Mouse (Mus musculus) megakaryocyte-erythroid progenitor cell, adult 5-6 weeks (primary cell): Measurements from ENCODE around the gene Oit1. TPM values are rescaled to one million over a fixed set of nuclear protein-coding genes. Genes with fewer than 3 reads are reported as not detected.
A peak's percentile ranks its signal among the peaks of the same experiment; 100 is the strongest.

ENCODE experiments used
- ATAC-seq: replicated peaks from 2 replicates; pipeline ENCODE4 v1.8.0; 2016; ENCODE audit warnings: mild to moderate bottlenecking, inconsistent platforms; ENCODE audit not compliant: severe bottlenecking, poor library complexity, low FRiP score, low TSS enrichment
- total RNA-seq, 2 experiments: library from RNA; stranded (forward) in 1 of 2; stranded (reverse) in 1 of 2; fragments of 200-1000, 215-1000 nt in 1 of 2; fragments of >200 nt in 1 of 2; fragmentation: Nextera tagmentation in 1 of 2; gene quantifications; 2 replicates each; pipeline ENCODE4 v1.2.3; 2014 to 2017

The Oit1 gene
- total RNA-seq, 2 experiments from 2014 or later, result not detected

DNA sequence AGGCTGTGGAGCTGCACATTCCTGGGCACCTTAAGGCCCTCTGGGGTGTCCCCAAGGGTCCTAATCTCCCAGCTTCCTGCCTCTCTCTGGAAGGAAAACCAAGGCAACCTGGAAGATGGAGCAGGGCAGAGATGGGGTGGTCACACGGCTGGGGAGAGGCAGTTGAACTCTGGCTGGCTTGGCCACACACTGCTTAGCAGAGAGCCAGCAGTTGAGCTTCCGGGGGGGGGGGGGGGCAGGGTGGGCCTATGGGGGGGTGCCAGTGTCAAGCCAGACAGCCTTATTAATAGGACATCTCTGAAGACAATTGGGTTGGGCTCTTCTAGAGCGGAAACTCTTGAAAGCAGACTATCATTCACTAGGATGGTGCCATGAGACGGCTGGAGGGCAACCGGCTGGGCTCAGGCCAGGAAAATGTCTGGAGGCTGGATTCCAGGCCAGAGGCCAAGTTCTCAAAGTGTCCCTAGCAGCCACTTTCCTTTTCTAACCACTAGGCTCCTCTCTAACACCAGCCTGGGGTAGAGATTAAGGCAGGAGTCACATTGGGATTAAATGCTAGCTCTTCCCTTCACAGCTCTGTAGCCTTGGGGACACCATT lies 35.9 kb downstream of the Oit1 start:
- ATAC-seq, result no peak

DNA sequence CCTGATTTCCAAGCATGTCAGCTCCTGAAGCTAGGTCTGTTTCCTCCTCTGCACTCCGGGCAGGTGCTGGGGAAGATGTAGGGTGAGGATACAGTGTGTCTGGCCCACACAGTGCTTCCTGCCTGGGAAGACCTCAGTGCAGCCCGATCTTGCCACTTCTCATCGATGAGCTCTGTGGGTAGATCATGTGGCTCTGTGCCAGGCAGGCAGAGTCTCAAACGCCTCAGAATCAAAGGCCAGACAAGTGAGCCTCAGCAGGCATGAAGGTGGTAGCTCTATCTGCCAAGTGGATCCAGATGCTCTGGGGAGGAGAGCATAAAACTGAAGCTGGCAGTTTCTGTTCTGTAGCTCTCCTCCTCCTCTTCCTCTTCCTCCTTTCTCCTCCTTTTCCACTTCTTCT lies 38.3 kb downstream of the Oit1 start:
- ATAC-seq, result no peak

DNA sequence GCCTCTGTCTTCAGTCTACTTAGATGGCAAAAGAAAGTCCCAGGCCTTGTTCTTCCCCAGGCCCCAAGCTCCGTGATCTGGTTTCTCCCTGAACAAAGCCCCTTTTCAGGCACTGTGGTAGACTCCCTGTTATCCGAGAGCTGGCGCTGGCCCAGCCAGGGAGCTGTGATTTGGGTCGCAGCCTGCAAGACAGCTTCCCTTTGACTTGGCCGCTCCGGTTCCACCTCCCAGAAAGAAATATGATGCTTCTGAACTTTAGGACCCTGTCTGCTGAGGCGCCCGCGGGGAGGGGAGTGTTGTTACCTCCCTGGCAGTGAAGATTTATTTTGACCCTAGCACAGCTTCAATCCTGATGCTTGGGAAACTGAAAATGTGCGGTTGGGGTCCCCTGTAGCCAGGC lies 42.6 kb downstream of the Oit1 start:
- no peak for ATAC-seq

DNA sequence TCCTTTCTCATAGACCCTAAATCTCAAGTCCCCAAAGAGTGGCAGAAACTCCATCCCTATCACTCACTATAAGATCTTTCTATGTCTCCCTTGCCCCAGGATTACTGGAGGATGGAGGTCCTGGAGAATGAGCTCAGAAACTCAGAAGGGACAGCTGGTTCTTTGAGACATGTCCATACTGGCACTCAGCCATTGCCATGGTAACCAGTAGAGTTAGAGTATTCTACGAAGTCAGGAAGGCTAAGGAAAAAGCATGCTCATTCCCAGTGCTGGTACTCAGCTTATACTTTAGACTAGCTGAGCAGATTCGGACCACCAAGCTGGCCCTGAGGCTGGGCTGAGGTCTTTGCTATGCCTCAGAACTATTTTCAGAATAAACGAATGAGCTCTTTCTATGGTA lies 44.0 kb downstream of the Oit1 start:
- no peak for ATAC-seq

DNA sequence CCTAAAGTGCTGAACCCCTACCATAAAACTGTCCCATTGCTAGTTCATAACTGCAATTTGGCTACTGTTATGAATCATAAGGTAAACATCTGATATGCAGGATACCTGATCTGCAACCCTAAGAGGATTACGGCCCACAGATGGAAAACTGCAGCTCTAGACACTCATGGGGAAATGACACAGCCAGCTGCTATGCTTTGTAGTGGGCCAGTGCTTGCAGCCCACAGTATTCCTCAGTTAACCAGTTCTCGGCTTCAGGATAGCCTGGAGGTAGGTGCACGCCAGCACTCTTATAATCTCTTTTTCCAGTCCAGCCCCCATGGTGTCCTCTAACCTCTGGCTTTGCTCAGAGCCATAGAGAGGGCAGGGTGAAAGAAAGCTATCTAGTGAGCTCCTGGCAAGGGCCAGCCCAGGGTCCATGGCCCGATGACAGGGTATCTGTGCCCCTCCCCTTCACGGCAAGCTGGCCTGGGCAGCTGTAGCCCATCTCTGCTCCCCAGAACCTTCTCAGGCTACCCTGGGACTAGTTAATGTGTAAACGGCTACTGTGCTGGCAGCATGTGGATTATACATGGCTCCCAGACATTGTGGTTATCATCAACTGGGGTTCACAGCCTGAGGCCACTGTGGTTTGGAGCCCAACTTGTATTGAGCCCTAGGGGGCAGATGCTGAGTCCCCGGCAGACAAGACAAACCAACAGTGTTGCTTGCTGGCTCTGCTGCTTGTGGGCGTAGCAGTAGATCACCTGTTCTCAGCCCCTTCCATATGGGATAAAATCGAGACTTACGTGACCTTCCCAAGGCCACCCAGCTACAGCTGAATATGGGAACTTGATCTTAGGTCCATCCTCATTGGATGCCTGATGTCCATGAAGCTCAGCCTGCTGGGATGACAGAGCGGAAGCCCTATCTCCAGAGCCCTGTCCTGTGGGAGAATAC lies 46.0 kb downstream of the Oit1 start:
- no peak for ATAC-seq

DNA sequence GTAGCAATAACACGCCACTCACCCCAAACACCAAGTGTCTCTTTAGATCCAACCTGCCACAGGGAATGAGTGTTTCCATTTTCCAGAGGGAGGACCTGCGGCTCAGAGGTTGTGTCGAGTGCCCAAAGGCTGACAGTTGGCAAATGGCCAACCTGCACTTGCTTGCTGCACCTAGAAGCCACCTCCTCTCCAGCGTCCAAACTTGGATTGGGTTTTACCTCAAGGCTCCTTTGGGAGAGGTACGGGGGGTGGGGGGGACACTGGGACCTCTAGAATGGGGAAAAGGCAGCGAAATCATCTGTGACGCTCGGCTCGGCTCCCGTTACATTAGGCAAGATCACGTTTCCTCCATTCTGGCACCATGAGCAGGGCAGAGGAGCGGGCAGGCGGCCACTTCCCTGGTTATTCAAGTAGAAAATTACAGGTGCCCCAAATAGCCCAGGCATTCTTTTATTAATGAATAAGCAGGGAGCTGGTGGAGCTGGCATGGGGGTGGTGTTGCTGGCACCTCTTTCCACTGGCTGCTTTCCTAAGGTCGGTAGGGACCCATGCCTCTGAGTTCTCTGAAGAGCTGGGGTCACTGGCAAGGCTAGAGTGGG lies 47.1 kb downstream of the Oit1 start:
- ATAC-seq, result no peak

DNA sequence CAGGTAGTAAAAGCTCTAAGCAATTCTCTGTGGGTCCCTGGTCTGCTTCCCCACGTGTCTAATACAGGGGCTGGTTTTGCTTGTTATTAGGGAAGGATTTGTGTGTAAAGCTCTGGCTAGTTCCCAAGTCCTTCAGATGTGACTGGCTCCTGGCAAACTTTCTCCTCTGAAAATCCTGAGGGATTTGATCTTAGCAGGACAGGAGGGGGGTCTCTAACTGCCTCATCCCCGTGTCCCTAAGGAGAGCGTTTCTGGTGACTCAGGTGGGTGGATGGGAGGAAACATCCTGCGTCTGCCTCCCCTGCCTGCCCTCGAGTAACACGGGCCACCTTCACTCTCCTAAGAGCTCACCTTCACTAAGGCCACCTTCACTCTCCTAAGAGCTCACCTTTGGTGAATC lies 48.2 kb downstream of the Oit1 start:
- no peak for ATAC-seq

DNA sequence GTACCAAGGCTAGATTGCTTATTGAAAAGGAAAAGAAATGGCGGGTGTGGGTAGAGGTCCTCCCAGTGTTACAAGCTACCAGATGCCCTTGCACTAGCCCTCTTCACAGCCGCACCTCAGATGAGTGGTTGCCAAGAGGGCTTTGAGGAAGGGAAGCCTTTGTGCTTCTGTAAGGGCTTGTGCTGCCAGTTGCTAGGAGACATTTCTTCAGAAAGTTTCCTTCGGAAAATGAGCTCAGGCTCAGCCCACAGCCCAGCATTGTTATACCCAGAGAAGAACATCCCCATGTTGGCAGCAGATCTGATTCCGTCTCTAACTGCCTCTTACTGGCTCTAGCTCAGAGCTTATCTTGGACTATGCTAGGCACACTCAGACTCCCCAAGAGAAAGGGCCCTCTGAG lies 49.0 kb downstream of the Oit1 start:
- ATAC-seq, result no peak

DNA sequence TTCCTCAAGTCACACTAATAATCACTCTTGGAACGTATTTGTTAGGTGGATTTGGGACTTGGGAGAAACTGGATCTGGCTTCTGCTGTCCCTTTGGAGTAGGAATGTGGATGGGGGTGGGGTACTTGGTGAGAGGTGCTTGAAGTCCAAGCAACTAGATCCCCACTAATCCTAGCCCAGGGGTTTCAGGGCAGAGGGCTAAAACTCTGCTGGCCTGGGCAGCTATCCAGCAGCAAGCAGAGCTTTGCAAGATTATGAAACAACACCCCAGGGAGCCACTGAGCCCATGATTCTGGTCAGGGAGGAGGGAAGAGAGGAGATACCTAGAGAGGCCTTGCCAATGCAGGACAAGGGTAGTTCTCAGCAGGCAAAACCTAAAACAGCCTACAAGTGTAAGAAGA lies 51.2 kb downstream of the Oit1 start:
- ATAC-seq, result no peak

DNA sequence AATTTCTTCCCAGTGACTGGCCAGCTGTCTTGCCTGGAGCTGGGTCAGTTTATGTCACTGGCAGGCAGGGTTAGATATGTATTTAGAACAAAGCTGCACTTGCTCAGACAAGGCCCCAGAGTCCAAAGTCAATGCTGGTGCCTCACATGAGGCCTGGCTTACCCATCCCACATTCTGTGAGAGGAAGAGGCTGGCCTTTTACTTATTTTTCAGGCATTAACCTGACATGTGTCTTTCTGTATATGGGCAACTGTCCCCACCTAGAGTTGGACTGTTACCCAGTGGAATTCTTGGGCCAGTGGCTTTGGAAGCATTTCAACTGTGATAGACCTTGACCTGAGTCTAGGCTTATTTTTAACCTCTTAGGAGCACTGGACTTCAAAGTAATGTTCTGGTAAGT lies 51.6 kb downstream of the Oit1 start:
- ATAC-seq, result no peak

DNA sequence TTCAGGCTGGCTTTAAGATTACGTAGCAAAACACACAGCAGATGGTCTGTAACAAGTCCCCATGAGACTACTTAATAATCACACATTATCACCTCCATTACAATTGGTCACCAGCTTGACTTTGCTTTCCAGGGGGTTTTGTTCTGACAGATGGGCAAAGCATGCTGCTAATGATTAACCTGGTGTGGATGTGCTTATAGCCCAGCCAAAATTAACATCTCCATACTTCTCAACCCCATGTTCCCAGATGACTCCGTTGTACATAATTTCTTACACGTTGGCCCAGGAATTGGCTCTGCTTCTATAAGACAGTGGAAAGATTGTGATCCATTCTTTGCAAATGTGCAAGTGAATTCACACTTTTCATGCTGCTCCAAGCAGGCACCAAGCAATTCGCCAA lies 52.8 kb downstream of the Oit1 start:
- ATAC-seq, result no peak

DNA sequence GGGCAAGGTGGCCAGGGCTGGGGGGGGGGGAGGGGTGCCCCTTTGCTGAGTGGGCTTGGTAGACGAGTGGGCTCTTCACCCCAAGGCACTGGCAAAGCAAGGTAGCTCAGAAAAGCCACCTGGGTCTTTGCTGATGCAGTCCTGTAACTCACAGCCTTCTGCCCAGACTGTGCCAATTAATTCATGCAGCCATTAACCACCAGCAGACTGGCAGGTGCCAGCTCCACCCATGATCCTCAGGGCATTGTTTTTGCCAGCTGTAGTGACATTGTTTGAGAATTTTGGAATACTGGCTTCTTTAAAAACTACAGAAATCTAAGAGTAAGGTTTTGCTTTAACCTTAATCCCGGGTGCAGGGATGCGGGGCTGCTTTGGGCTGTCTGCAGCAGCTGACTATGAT lies 58.0 kb downstream of the Oit1 start:
- no peak for ATAC-seq

DNA sequence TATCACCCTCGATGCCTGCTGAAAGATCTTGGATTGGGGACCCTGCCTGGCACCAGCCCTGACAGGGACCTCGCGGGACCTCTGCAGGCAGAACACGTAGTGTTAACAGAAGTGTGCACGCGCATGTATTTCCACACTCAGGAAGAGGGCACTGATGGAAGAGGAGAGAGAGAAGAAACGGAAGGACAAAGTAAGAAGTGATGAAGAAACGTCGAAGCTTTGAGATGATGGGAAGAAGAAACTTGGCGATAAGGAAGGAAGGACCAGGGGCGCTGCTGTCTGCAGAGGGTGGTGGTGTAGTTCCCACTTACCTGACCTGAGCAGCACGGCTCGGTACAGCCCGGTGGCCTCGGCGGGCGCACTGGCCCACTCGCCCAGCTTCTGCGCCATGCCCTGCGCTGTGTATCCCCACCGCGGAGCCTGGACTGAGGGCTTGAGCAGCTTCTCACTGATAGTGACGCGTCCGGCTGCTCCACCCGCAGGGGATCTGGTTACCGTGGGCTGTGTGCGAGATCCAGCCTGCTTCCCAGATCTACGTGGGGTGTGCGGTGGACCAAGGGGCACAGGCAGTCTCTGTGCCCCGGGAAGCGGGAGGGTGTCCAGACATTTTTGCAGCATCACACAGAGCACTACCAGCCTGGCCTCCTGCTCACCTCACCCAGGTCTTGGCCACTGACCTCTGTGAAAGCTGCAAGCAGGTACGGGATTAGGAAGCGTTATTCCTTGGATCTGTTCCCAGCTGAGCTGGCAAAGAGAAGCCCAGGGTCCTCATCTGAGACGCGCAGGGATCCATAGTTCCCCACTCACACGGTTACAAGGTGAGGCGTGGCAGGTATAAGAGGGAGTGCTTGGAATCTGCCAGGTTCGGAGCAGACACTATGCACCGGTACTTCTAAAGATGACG lies 61.1 kb downstream of the Oit1 start, which contains the start of gene Fam107a:
Fam107a (minus strand) TSS at position 830 of the 904 bp plus-strand sequence.
- ATAC-seq, result no peak; the same call in 1 of the 2 replicates

DNA sequence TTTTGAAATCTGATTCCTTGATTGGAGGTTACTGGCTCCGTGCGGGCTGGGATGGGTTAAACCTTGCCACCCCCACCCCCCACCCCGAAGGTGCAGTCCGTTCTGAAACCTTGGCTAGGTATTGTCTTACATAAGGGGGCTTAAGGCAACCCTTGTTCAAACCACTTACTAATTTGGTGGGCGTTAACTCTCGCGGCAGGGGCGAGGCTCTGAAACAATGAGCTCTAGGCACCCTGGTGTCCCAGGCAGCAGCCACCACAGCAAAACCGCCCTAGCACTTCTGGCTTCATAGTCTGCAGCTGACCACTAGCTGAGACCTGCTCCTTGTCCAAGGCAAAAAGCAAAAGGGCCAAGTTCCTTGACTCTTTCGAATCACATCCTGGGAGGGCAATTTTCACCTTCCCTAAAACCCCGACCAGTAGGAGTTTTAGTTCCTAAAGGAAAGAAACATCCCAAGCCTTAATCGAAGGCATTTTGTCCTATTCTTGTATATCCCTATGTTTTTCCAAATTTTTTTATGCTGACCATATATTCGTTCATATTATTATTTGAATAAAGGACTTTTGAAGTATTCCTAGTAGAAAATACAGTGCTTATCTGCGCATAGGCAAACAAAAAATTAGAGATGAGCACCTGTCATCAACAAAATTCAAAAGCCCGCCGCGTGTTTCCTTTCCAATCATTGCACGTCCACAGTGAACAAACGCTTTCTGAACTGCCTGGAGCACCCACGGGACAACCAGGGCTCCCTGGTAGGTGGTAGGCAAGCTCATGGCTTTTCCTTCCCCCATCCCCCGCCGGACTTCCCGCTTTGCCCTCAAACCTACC lies 62.0 kb downstream of the Oit1 start:
- ATAC-seq, result no peak

DNA sequence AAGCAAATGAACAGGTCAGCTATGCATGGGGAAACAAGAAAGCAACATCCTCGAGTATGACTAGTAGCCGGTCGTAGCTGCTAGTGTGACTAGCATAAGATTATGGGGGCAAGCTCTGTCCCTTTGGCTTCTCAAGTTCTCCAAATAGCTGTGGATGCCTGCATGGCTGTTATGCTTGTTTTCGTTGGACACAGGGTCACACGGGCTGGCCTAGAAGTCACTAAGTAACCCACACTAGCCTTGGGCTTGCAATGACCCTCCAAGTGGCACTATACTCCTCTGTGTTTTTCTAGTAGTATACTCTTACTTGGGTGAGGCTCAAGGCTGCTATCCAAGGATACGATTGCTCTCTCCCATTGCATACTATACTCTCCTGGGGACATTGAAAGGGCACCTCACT lies 63.4 kb downstream of the Oit1 start:
- no peak for ATAC-seq

DNA sequence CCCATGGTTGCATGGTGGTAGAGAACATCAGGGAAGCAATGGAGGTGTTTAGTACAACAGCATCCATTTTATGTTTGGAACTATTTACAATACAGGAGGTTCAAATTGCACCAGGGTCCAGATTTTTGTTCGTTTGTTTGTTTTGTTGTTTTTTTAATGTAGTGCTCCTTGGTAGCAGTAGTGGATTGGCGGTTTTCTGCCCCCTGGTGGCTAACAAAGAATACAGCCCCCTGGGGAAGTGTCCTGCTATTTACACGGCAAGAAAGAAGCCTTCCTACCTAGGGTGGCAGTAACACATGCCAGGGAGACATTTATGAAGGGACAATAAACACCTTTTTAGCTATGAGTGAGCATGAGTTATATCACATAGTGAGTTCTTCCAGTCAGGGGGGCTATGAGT lies 64.0 kb downstream of the Oit1 start:
- peak; percentile 71 for ATAC-seq

DNA sequence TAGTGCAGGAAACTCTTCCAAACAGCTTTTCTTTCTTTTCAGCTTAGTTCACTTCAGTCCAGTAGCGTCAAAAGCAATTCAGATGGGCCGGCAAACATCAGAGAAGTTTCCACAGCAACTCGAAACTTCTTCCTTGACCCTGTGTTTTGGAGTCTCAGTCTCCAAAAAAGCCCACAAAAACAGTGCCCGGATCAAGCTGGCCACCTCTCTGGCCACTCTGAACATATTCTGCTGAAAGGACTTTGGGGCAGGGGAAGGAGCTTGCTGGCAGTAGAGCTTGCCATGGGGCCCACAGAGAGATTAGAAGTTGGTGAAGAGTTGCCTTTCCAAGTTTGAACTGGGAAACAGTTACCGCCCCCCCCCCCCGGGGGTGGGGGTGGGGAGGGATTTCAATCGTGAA lies 64.7 kb downstream of the Oit1 start:
- ATAC-seq, result no peak

DNA sequence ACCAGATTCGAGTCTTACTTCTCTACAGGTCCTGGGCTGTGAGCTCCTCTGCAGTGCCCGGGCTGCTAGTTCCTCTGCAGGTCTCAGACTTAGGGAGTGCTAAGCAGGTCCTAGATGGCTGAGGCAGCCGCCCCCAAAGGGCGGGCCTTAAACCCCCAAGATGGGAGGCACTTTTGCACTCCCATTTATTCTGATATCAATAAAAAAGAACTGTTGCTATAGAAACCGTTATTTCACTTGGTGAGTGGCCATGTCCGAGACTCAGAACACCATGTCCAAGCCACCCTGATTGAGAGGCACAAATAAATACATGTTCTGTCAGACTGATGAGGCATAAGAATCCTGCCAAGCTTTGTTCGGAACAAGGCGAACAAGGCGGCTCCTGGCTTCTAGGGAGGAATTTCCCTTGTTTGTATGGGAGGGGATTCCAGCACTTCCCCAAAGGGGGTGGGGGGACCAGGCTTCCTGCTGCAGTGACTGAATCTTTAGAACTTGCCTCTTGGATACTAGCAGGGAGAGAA lies 68.9 kb downstream of the Oit1 start:
- ATAC-seq, result no peak

DNA sequence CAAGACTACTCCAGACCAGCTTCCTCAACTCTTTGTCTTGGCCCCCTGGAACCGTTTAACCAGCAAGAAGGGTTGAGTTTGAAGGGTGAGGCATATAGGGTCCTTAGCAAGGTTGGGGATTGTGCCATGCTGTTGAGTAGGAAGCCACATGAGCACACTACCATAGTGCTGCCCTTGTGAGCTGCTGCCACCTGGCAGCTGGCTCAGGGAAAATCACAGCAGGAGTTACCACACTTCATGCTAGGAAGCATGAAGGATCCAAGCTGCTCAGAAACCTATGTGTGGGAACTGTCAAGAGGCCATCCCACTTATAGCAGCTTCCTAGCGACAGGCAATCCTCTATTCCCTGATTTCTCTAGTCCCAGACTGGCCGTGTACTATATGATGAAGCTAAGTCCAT lies 69.9 kb downstream of the Oit1 start:
- ATAC-seq, result no peak
